Mouse (Mus musculus) thymus, adult 18-20 months (tissue): ENCODE data around the gene Leng1.
A peak's percentile ranks its signal among the peaks of the same experiment; 100 is the strongest.

Experiments
- DNase-seq, 2 experiments: peaks; one replicate each; pipeline ENCODE4 v3.0.0; 2022; ENCODE audit warnings: mixed read lengths in 2 of 2

Gene Leng1

GRCm38 (mm10) chr7:3691919-3692318, 26.3 kb upstream of the Leng1 start:
- DNase-seq = no peak

DNA sequence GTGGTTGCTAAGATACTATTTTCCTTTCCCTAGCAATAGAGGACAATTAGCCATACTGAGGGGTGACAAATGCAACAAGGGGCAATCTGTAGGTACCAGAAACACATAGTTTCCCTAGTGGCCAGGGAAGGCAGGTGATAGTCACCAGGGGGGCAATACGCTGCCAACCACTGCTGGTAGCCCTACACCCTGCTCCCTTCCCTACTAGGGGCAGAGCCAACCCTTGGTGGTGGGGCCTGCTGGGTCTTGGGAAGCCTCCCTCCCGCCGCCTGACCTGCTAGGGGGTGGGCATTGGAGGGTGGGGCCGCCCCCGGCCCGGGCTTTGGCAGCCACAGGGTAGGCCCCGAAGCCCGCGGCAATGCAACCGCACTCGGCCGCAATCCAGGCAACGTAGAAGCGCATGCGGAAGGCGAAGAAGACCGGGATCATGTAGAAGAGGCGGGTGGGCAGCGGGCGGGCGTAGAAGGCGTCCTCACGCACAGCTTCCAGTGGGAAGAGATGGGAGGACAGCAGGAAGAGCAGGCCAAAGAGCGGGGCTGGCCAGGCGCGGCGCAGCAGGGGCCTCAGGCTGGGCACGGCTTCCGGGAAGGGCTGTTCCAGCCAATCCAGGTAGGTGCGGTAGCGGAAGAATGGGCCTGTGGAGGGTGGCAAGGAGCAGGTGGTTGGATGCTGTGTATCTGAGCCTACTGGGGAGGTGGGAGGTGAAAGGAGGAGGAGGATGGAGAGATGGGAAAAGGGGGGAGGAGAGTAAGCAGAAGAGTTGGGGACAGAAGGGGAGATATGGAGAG, 20.0 kb upstream of the Leng1 start:
- DNase-seq = no peak

- no peak for DNase-seq
Measured at GRCm38 (mm10) chr7:3684698-3685097, 19.1 kb upstream of the Leng1 start.

- no peak for DNase-seq
Measured at GRCm38 (mm10) chr7:3683908-3684550, 18.4 kb upstream of the Leng1 start.

DNA sequence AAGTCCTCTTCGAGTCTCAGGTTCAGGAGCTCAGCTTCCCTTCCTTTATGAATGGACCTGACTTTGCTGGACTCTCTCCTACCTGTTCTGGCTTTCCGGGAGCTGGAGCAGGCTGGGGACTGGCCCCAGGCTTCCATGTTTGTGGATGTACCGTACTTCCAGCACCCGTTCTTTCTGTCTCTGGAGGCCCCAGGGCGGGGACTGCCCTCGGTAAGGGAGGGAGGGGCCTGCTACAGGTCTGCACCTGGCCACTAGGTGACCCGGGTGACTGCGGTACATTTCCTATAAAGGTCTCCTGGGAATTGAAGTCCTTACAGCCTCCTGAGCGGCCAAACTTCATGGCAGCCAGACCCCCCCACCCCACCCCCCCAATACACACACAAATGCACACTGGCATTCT, 11.7 kb upstream of the Leng1 start, which contains the start of gene Tmc4:
Gene Tmc4, minus strand, starts transcription at position 212 of the 400 bp plus-strand sequence.
- no peak for DNase-seq

- DNase-seq = no peak
Measured at GRCm38 (mm10) chr7:3676371-3676770, 10.7 kb upstream of the Leng1 start.

- no peak for DNase-seq
Measured at GRCm38 (mm10) chr7:3675228-3675548, 9.5 kb upstream of the Leng1 start.

DNA sequence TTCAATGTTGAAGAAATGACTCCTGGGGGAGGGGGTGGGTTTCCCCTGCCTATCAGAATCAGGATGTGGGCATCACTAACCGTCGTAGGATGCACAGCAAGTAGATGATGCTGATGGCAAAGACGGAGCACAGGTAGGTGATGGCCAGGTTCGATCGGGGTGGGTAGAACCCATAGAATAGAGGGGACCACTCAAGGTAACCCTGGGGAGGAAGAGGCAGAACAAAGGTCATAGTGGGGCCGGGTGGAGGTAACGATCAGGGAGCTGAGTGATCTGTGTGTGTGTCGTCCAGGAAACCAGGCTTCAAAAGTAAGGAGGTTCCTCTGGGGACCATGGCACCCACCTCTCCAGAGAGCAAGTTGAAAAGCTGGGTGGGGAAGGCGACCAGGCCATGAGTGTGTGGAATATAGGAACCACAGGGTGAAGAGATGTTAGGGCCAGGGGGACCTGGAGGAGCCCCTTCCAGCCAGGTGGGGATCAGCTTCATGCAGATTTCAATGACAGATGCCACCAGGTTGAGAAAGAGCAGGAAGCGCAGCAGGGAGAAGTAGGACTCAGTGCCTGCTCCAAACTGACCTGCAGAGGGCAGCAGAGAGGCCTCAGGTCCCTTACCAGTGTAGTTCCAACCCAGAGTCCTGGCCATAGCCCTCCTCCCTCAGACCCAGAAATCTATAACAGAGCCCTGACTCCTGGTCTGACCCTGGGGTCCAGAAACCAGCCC, 9.0 kb upstream of the Leng1 start:
- peak; percentile 60 to 61 for DNase-seq

DNA sequence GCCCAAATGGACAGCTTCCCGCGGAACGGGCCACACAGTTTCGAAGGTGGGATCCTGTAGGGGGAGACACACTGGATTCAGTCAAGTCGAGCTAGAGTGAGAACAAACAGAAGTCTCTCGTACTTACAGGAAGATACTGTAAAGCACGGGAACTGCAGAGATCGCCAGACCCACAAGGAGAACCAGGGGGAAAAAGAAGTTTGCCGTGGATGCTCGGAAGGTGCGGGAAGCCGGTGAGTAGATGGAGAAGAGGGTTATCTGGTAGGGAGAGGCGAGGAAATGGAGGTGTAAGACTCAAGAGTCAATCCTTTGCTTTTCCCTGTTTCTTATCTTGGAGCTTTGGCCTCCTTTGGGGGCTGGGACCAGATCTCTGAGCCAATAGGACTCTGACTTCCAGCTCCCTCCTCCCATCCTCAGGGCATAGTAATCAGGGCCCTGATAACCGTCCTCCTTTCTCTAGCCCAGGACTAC, 1.3 kb upstream of the Leng1 start:
- DNase-seq = no peak

DNA sequence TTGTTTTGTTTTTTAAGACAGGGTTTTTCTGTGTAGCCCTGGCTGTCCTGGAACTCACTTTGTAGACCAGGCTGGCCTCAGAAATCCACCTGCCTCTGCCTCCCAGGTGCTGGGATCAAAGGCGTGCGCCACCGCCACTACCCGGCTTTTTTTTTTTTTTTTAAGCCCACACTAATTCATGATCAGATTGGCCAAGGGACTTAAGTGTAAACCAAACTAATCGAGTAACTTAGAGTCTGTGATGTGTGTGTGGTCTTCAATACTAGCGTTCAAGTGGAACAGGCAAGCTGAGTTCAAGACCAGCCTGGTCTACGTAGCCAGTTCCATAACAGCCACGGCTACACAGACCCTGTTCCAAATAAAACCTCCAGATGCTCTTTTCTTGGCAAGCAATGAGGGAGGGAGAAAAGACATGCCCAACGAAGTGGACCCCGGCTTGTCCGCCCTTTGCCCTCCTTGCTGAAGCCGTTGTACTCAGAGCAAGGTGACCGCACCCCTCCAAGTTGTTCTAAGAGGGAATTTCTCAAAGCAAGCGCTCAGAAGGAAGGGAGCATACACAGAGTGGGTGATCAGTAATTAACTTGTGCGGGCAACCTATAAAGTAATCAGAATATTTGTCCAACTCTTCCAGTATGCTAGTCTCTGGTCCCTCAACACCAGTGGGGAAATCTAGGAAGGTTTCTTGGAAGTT, 971 bp downstream of the Leng1 start:
- DNase-seq = no peak

- DNase-seq = no peak
Measured at GRCm38 (mm10) chr7:3658578-3658977, 7.1 kb downstream of the Leng1 start.

GRCm38 (mm10) chr7:3656966-3657365, 8.7 kb downstream of the Leng1 start:
- DNase-seq = no peak

- no peak for DNase-seq
Measured at GRCm38 (mm10) chr7:3646641-3647040, 19.0 kb downstream of the Leng1 start.

DNA sequence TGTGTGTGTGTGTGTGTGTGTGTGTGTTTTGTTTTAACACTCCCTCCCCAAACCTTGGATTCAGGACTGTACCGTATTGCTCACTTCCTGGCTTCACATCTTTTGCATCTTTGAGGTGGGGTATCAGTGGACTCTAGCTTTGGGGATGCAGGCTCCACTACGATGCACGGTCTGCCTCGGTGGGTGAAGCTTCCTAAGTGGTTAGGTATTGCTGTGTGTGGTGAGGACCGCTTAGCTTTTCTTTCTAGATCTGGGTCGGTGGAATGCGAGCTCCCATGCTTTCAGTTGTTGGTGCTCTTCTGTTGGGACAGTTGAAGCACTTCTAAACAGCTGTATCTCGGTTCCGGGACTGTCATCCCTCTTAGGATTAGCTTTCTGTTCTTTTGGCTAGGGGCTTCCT, 19.5 kb downstream of the Leng1 start:
- no peak for DNase-seq

GRCm38 (mm10) chr7:3645488-3646025, 20.1 kb downstream of the Leng1 start:
- DNase-seq = peak in 1 of 2 experiments; percentile 45

- peak; percentile 99 to 100 for DNase-seq
Measured at GRCm38 (mm10) chr7:3644672-3645487, 20.8 kb downstream of the Leng1 start, which contains the start of gene Cnot3. Gene Cnot3 (plus strand): TSS chr7:3645268.

DNA sequence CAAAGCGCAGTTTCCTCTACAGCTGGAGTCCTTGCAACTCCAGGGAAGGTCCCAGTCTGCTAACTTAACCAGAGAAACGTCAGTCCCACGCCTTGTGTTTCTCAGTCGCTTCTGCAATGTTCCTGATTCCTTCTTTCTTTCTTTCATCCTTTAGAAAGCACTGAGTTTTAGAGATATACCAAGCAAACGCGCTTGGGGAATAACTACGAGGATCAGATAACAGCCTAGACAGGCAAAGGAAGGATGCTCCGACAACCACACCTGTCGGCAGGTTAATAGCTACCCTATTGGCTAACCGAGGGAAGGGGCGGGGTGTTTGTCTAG, 21.3 kb downstream of the Leng1 start:
- DNase-seq = peak in 1 of 2 experiments; percentile 86

GRCm38 (mm10) chr7:3643843-3644242, 21.8 kb downstream of the Leng1 start:
- no peak for DNase-seq

DNA sequence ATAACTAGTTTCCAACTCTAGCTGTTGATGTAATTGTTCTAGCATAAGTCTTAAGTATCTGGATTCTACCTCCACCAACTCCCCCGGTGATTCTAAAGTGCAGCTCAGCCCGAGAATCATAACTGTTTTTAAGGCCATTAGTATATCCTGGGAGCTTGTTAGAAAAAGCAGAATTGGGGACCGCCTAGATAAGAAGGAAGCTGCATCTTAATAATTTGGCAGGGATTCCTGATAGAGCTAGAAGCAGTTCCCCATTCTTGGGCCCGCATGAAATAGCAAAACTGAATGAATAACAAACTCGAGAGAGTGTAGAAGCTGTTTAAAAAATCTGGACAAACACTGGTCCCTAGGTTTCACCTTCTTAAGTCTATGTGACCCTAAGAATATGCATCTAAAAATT, 22.2 kb downstream of the Leng1 start:
- no peak for DNase-seq

- DNase-seq = no peak
Measured at GRCm38 (mm10) chr7:3630478-3630815, 35.2 kb downstream of the Leng1 start.

GRCm38 (mm10) chr7:3629543-3630477, 35.8 kb downstream of the Leng1 start, which contains the start of the genes Tfpt and Prpf31:
Gene Tfpt (minus strand): TSS chr7:3629929.
Gene Prpf31 (plus strand): TSS chr7:3629985.
- peak; percentile 81 to 89 for DNase-seq
